Mouse (Mus musculus): Measurements from ENCODE around the gene Aldh4a1.

Gene Aldh4a1

GRCm38 (mm10) chr4:139669847-139670246 lies 47.2 kb downstream of the Aldh4a1 start:
- peak; percentile 36 to 79 for DNase-seq (ENCODE audit: low spot score in 2 of 2)

GRCm38 (mm10) chr4:139675696-139676095 lies 53.0 kb downstream of the Aldh4a1 start:
- no peak for DNase-seq (ENCODE audit: low spot score in 2 of 2)

- DNase-seq (ENCODE audit: low spot score in 2 of 2), result peak in 1 of 2 experiments; percentile 66
Measured at GRCm38 (mm10) chr4:139683728-139684638, 61.3 kb downstream of the Aldh4a1 start.

GRCm38 (mm10) chr4:139684639-139685017 lies 62.0 kb downstream of the Aldh4a1 start:
- DNase-seq (ENCODE audit: low spot score in 2 of 2), result peak; percentile 40 to 75

- DNase-seq (ENCODE audit: low spot score in 2 of 2), result no peak
Measured at GRCm38 (mm10) chr4:139688058-139688457, 65.4 kb downstream of the Aldh4a1 start.

GRCm38 (mm10) chr4:139689627-139690269 lies 67.1 kb downstream of the Aldh4a1 start:
- DNase-seq (ENCODE audit: low spot score in 2 of 2), result no peak

GRCm38 (mm10) chr4:139693315-139693714 lies 70.6 kb downstream of the Aldh4a1 start:
- DNase-seq (ENCODE audit: low spot score in 2 of 2), result no peak

GRCm38 (mm10) chr4:139697755-139698154 lies 75.1 kb downstream of the Aldh4a1 start:
- DNase-seq (ENCODE audit: low spot score in 2 of 2), result no peak

GRCm38 (mm10) chr4:139698602-139699001 lies 75.9 kb downstream of the Aldh4a1 start:
- no peak for DNase-seq (ENCODE audit: low spot score in 2 of 2)

Data from spleen, postnatal 4 days (tissue).